Mouse (Mus musculus) testis, adult 2 months (tissue): Measurements from ENCODE around the gene Rims3.

Experiments used
- CTCF ChIP-seq: fragments of 200-500 bp; IDR thresholded peaks from 2 replicates; pipeline ENCODE4 v1.5.1; 2012; ENCODE audit warnings: low read depth, mild to moderate bottlenecking, inconsistent platforms, low read length, moderate library complexity; ENCODE audit not compliant: control insufficient read depth, insufficient read depth, insufficient replicate concordance
- POLR2A ChIP-seq: fragments of 200-500 bp; IDR thresholded peaks from 2 replicates; pipeline ENCODE4 v1.6.1; 2012; ENCODE audit warnings: low read depth, mild to moderate bottlenecking, inconsistent platforms, low read length, moderate library complexity; ENCODE audit not compliant: control insufficient read depth

DNA sequence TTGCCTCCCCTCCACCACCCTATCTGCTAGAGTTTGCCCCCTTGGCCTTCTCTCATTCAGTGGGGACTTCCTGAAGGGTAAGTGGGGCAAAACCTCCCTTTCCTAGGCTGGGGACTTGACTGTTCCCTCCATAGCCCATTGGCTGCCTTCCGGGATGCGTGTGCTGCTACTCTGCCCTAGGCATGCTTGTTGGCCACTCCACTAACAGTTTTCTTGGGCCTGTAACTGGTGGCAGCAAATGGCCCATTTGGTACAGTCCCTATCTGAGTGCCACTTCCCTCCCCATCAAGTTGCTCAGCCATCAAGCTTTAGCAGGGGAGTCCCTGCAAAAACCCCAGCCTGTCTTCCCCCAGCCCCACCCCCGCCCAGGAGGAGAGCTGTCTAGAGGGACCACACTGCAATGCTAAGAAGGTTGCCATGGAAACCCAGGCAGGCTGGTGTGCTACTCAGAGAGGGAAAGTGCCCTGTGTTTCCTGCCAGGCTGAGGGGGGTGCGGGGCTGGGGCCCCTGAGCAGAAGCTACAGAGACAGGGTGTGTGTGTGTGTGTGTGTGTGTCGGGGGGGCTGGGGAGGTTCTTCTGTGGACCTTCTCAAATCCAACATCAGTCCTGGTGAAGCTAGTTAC is 27.5 kb downstream of the Rims3 start:
- TF ChIP-seq CTCF (no peak), POLR2A (no peak)
